Mouse (Mus musculus) G1E-ER4 (cell line): ENCODE results near the gene Rexo1. TPM values are rescaled to one million over a fixed set of nuclear protein-coding genes. Genes with fewer than 3 reads are reported as not detected.
"Not testable (repeated sequence)": the region's sequence is repeated elsewhere in the genome, so short reads cannot be mapped to it uniquely, and the experiment has no call there.

Experiments used
- GATA1 ChIP-seq: IDR thresholded peaks from one replicate; pipeline ENCODE4 v1.8.0; 2012; ENCODE audit warnings: low read length, inconsistent platforms
- polyA plus RNA-seq: library from polyadenylated mRNA; stranded (reverse); fragments of >175 nt; gene quantifications from 2 replicates; pipeline ENCODE4 v1.2.3, GENCODE M21; 2012

The Rexo1 gene
- polyA plus RNA-seq, result 181 and 226 TPM in 2 replicates

GRCm38 (mm10) chr10:80561116-80561944 lies at the start of gene Rexo1:
TSS of gene Rexo1 (minus strand) at chr10:80561560.
- no peak for TF ChIP-seq GATA1

DNA sequence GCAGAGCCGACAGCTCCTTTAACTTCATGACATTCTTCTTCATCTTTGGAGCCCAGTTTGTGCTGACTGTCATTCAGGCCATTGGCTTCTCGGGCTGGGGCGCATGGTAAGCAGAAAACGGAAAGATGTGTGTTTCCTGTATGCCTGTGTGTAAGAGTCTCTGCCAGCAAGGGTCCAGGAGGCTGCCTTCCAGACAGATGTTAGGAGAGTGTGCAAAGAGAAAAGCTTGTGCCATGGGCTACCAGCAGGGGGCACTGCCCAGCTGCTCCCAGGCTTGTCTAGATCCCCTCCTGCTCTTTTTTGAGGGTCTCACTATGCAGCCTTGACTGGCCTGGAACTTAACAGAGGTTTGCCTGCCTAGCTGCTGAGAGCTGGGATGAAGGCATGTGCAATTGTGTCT lies 49.7 kb upstream of the Rexo1 start:
- no peak for TF ChIP-seq GATA1

GRCm38 (mm10) chr10:80610116-80610785 lies 48.9 kb upstream of the Rexo1 start:
- no peak for TF ChIP-seq GATA1

DNA sequence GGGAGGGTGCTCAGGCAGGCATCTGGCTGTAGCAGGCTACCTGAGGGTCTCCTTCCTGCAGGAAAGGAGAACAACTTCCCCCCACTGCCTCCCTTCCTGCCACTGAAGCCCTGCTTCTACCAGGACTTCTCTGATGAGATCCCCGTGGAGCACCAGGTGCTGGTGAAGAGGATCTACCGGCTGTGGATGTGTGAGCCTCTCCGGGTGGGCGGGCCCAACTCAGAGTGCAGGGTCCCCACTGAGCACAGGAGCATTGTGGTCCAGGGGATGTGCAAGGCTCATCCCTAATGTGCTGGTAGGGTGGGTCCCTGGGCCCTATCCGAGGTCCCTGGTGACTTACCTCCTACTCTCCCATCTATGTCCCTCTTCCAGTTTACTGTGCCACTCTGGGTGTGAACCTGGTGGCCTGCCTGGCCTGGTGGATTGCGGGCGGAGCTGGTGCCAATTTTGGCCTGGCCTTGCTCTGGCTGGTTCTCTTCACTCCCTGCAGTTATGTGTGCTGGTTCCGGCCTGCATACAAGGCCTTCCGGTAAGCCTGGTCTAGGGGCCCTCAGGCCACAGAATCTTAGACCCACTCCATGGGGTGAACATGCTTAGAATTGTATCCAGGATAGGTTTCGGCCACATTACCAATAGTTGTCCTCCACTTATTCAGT lies 48.0 kb upstream of the Rexo1 start:
- TF ChIP-seq GATA1, result no peak

DNA sequence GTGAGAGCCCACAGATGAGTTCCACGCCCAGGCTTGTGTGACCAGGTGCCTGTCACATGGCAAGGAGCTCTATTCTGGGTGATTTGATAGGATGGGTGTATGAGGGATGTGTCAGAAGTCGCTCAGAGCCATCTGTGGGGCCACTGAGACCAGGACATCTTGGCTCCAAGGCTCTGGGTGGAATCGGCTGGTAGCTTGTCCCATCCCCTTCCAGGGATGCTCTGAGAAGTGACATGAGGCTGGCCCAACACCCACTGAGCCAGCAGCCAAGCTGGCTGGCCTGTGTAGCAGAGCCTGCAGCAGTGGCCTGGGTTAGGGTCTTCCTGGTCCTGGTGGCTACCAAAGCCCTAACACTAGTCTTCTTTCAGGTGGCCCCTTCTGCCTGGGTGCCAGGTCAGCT lies 47.1 kb upstream of the Rexo1 start:
- TF ChIP-seq GATA1, result no peak

- TF ChIP-seq GATA1, result no peak
These were observed 45.5 kb upstream of the Rexo1 start for GRCm38 (mm10) chr10:80606737-80607350.

DNA sequence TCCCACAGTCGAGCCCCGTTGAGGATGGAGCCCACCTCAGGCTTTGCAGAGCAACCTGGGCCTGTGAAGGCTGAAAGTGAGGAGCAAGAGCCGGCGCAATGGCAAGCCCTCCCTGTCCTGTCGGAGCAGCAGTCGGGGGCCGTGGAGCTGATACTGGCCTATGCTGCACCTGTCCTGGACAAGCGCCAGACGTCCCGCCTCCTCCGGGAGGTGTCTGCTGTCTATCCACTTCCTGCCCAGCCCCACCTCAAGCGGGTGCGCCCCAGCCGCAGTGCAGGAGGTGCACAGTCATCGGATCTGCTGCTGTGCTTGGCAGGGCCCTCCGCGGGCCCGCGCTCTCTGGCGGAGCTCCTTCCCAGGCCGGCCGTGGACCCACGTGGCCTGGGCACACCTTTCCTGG lies 44.9 kb upstream of the Rexo1 start:
- TF ChIP-seq GATA1, result no peak

- TF ChIP-seq GATA1, result not testable (repeated sequence)
These were observed 44.4 kb upstream of the Rexo1 start, which contains the start of gene Gm49322 for GRCm38 (mm10) chr10:80605721-80606120. TSS of gene Gm49322 (plus strand) at chr10:80606021.

- no peak for TF ChIP-seq GATA1
These were observed 43.6 kb upstream of the Rexo1 start for GRCm38 (mm10) chr10:80604988-80605387.

- TF ChIP-seq GATA1, result no peak
These were observed 42.7 kb upstream of the Rexo1 start for GRCm38 (mm10) chr10:80604001-80604509.

- no peak for TF ChIP-seq GATA1
These were observed 42.0 kb upstream of the Rexo1 start for GRCm38 (mm10) chr10:80603364-80603763.

- TF ChIP-seq GATA1, result no peak
These were observed 41.5 kb upstream of the Rexo1 start, which contains the start of the genes Scamp4 and Adat3 for GRCm38 (mm10) chr10:80602698-80603325. TSS of gene Scamp4 (plus strand) at chr10:80602872. TSS of gene Adat3 (plus strand) at chr10:80602880.

- TF ChIP-seq GATA1, result no peak
These were observed 35.0 kb upstream of the Rexo1 start for GRCm38 (mm10) chr10:80596318-80596717.

DNA sequence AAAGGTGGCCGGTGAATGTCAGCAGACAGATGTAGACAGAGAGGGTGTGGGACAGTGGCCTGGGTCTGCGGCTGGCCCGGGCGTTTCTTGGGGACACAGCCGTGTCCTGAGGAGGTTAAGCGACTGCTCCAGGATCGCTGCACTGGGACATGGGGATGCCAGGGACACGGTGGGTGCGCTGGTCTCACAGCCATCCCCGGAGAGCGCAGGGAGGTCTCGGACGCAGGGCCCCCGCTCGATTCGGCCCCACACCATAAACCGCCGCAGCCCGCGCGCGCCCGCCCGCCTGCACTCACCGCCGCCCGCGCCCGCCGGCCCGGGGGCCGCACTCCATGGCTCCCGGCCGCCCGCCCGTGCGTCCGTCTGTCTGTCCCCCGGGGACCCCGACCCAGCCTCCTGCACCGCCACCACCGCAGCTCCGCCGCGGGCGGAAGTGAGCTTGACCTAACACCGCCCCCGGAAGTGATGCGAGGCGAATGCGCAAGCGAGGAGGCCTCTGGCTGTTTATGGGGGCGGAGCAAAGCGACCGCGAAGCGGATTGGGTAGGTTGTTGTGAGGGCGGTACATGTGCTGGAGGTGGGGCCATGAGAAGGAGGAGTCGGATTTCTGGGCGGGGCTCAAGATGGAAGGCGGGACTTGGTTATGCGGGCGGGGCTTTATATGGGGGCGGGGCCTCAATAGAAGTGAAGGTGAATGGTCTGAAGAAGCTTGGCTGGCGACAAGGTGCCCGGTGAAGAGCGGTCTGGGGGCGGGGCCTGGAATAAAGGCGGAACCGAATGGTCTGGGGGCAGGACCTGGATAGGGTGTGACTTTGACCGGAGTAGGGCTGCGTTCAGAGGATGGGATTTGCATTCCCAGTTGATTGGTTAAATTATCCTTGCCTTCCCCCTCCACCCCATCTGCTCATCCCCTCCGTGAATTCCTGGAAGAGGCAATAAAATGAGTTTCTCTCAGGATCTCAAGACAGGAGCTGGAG lies 28.8 kb upstream of the Rexo1 start, which contains the start of gene Abhd17a:
Gene Abhd17a (minus strand): TSS at position 463 of the 976 bp plus-strand sequence.
- TF ChIP-seq GATA1, result no peak
